Mouse (Mus musculus) kidney, adult 11 months (tissue): ENCODE results near the gene Galnt11.
"Not testable (repeated sequence)": the region's sequence is repeated elsewhere in the genome, so short reads cannot be mapped to it uniquely, and the experiment has no call there.

Experiments used
- DNase-seq: peaks from one replicate; pipeline ENCODE4 v3.0.0; 2022

The Galnt11 gene

GRCm38 (mm10) chr5:25221604-25222003 lies at the start of gene Galnt11:
TSS of gene Galnt11 (plus strand) at chr5:25221904.
- no peak for DNase-seq

DNA sequence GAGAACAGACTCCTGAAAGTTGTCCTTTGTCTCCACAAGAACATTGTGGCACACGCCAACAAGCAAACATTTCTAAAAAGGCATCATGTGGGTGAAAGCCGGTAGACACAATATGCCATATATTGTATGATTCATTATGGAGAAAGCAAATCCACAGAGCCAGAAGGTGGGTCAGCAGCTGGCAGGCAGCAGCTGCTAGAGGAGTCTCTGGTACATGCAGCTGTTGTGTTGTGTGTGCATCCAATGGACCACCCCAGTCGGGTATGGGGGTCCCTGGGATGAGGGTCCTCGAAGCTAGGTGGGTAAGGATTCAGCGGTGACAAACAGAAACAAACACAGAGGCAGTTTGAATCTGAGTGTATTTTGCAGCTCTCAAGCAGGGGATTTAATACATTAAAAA lies 43.8 kb upstream of the Galnt11 start:
- not testable (repeated sequence) for DNase-seq

DNA sequence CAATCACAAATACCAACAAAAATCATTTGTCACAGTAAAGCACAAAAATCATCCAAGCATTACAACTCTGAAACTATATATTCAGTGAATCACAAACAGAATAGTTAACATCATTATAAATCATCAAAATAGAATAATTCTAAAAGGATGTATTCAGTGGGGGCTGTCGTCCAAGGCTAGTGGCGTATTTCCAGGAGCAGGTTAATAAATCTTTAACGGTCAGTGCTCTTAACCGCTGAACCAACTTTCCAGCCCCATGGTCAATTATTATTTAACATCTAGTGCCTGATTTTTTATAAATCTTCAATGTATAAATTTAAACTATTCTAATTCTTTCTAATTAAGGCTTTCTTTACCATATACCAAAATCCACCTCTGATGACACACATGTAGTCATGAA lies 43.2 kb upstream of the Galnt11 start:
- DNase-seq = peak; percentile 31

DNA sequence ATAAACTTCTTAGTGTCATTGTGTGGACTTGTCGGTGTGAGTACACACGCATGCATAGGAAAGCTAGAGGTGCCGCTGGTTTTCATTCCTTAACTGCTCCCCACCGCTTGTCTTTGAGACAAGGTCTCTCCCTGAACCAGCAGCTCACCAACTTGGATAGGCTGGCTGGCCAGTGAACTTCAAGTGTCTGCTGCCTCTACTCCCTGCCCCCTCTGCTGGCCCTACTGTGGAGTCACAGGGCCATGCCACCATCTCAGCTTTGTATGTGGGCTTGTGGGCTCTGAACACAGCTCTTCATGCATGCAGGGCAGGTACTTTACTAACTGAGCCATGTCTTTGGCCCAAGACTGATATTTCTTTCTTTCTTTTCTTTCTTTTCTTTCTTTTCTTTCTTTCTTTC lies 42.4 kb upstream of the Galnt11 start:
- DNase-seq = no peak

GRCm38 (mm10) chr5:25179936-25180488 lies 41.7 kb upstream of the Galnt11 start:
- DNase-seq = peak; percentile 78

DNA sequence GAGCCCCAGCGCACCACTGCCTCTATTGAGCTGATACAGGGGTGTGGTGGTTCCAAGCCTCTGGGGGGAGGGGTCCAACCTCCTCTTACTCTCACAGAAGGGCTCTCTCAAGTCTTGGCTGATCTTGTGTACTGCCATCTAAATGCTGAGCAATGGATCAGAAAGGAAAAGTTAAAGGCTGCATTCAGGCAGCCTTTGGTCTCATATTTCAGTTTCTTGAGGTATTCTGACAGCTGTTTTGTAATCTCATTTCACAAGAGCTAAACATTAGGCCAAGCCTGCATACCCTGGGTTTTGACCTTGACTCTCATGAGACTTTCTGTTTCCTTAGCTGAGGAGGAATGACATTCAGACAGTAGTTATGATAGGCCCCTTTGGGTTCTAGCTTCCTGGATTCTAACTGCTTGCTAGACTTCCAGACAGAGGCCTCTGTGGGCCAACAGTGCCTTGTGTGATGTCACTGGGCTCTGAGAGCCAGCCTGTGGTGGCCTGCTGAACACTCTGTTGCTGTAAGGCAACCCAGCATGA lies 40.6 kb upstream of the Galnt11 start, which contains the start of gene Galntl5:
TSS of gene Galntl5 (plus strand) at position 457 of the 528 bp plus-strand sequence.
- peak; percentile 59 for DNase-seq

DNA sequence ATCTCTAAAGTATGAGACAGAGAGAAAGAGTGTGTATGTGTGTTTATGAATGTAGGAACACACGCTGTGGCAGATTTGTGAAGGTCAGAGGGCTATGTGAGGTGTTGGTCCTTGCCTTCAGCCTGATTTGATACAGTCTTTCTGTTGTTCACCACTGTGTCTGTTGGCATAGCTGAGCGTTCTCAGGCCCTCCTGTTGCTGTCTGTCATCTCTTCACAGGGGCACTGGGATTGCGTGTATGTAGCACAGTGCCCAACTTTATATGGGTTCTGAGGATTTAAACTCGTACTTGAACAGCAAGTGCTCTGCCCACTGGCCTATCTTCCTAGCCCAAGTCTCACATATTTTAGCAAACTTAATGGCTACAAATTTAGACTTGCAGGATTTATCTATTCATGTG lies 38.1 kb upstream of the Galnt11 start:
- no peak for DNase-seq

GRCm38 (mm10) chr5:25184594-25184993 lies 37.1 kb upstream of the Galnt11 start:
- no peak for DNase-seq

- peak; percentile 75 for DNase-seq
These were observed 34.0 kb upstream of the Galnt11 start for GRCm38 (mm10) chr5:25187727-25188126.

- peak; percentile 77 for DNase-seq
These were observed 32.9 kb upstream of the Galnt11 start for GRCm38 (mm10) chr5:25188802-25189201.

GRCm38 (mm10) chr5:25190521-25190920 lies 31.2 kb upstream of the Galnt11 start:
- no peak for DNase-seq

- DNase-seq = no peak
These were observed 9.8 kb upstream of the Galnt11 start for GRCm38 (mm10) chr5:25211872-25212271.

GRCm38 (mm10) chr5:25213216-25213615 lies 8.5 kb upstream of the Galnt11 start:
- DNase-seq = not testable (repeated sequence)

GRCm38 (mm10) chr5:25215006-25215405 lies 6.7 kb upstream of the Galnt11 start:
- no peak for DNase-seq

- peak; percentile 83 for DNase-seq
These were observed 1.3 kb downstream of the Galnt11 start, which contains the start of gene E130116L18Rik for GRCm38 (mm10) chr5:25222752-25223702. TSS of gene E130116L18Rik (minus strand) at chr5:25223153.

- DNase-seq = peak; percentile 58
These were observed 2.7 kb downstream of the Galnt11 start for GRCm38 (mm10) chr5:25224377-25224776.

- peak; percentile 70 for DNase-seq
These were observed 21.4 kb downstream of the Galnt11 start for GRCm38 (mm10) chr5:25243101-25243500.

- no peak for DNase-seq
These were observed 24.2 kb downstream of the Galnt11 start for GRCm38 (mm10) chr5:25245806-25246472.

DNA sequence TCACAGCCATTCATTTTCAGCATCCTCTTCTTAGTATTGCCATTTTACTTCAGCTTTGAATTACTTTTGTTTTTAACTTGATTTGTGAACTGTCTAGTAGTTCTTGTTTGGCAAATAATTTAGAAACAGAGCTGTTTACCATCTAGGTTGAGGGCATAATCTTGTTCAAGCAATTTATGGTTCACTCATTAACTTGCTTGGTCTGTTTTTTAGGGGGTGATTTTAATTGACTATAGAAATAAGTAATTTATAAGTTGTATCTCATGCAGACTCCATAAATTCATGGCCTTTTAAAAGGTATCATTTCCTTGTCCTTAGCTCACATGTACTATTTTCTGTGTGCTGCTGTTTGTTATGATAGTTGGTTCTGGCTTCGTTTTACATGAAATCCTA lies 24.8 kb downstream of the Galnt11 start:
- DNase-seq = no peak

DNA sequence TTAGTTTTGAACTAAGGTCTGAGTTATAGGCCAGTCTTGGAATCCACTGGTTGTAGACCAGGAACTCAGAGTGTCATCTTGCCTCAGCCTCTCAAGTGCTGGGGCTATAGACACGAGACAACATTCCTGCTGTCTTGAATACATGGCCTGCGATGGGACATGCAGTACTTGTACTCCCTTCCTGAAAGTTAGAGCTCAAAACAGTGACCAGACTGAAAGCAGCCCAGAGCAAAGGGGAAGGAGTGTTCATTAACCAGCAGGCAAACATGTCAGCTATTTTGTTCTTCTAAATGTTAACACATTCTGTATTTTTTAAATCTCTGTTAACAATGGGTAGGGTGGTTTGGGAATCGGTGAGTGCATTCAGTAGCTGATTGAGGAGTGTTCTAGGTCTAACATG lies 25.3 kb downstream of the Galnt11 start:
- peak; percentile 74 for DNase-seq

- peak; percentile 85 for DNase-seq
These were observed 30.7 kb downstream of the Galnt11 start for GRCm38 (mm10) chr5:25252423-25252822.

GRCm38 (mm10) chr5:25252825-25253544 lies 31.3 kb downstream of the Galnt11 start:
- DNase-seq = no peak
